Mouse (Mus musculus): ENCODE results near the gene Ifnar2.

Gene Ifnar2

GRCm38 (mm10) chr16:91359531-91359930, 13.1 kb upstream of the Ifnar2 start:
- no peak for DNase-seq

DNA sequence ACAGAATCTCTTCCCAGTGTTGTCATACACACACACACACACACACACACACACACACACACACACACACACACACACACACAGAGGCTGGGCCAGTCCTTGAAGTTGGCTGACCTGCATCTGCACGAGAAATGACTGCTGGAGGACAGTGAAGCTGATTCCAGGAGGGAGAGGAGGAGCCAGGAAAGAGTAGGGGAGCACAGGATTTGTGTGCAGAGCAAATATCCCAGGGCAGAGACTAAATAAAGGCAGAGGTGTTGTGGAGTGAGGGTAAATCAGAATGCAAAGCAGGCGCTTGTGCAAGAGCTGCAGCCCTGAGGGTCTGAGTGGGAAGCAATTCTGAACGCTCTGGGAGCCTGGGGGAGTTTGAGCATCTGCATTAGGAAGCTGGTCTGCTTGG, 12.4 kb upstream of the Ifnar2 start:
- DNase-seq: no peak

DNA sequence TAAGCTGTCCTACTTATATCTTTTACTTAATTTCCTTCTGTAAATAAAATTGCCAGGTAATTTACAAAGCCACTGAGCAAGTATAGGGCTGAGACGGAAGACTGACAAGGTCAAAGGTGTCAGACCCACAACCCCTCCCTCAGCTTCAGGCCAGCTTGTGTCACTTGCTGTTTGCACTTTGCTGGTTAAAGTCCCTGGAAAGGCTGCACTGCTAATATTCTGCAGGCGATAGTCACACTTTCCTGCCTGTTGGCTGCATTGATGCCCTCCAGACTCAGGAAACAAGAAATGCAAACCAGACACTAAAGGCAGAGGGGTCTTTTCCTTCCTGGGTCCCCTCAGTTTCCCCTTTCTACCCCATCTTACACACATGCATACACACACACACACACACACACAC, 10.6 kb upstream of the Ifnar2 start:
- no peak for DNase-seq

GRCm38 (mm10) chr16:91362616-91363272, 9.8 kb upstream of the Ifnar2 start:
- no peak for DNase-seq

GRCm38 (mm10) chr16:91363483-91363882, 9.1 kb upstream of the Ifnar2 start:
- DNase-seq: no peak

GRCm38 (mm10) chr16:91366567-91366966, 6.0 kb upstream of the Ifnar2 start:
- no peak for DNase-seq

- no peak for DNase-seq
These were observed 5.5 kb upstream of the Ifnar2 start for GRCm38 (mm10) chr16:91367066-91367465.

GRCm38 (mm10) chr16:91373473-91374252, 1.1 kb downstream of the Ifnar2 start:
- no peak for DNase-seq

DNA sequence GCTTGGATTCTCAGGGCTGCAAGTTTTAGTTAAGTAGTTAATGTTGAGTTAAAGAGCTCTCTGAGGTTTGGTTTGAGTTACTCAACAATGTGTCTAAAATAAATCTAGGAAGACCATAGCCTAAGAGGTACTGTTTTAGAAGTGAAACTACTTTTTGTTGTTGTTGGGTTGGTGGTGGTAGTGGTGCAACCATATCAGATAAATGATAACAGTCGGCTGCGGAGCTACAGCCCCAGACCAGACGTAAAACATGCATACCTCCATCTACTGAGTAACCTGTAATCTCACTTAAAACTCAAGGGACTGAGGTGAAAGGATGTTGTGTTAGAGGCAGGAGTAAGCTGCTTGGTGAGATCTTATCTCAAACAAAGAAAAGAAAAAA, 1.7 kb downstream of the Ifnar2 start:
- DNase-seq: no peak

DNA sequence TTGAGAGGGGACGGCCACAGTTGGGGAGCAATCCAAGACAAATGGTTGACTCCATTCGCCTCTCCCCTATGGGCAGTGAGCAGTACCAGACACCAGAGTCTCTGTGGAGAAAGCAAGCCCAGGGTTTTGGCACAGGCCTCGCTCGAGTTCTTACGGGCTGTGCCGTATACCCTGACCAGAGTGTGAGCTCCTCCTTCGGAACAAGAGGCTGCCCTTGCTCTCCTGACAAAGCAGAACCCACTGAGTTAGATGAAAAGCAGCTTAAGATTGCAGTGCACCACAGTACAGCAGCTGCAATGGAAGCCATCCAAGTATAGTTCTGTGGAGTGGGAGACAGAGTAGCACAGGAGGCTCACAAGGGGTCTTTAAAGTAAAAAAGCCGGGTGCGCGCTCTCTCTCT, 4.1 kb downstream of the Ifnar2 start:
- no peak for DNase-seq

DNA sequence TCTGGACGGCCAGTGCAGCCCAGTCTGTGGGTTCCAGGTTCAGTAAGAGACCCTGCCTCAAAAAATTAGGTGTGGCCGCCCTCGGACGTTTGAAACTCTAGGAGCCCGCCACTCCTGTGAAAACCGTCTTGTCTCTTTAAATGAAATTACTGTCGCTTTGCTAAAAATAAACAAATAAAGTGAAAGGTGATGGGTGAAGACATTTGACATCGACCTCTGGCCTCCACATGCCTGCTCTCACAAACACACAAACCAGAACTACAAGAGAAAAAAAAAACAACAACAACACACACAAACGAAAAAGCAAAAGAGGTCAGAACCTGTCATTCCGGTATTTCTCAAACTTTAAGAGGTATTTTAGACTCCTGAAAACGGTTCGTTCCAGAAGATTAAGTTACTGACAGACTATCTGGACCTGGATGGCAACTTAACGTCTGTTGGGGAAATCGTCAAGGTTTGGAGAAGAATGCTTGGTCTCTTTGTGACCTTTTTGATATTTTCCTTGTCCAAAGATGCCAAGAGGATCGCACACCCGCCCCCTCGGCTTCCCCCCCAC, 5.9 kb downstream of the Ifnar2 start:
- no peak for DNase-seq

GRCm38 (mm10) chr16:91378991-91379390, 6.4 kb downstream of the Ifnar2 start:
- DNase-seq: no peak

- DNase-seq: no peak
These were observed 6.8 kb downstream of the Ifnar2 start for GRCm38 (mm10) chr16:91379412-91379811.

DNA sequence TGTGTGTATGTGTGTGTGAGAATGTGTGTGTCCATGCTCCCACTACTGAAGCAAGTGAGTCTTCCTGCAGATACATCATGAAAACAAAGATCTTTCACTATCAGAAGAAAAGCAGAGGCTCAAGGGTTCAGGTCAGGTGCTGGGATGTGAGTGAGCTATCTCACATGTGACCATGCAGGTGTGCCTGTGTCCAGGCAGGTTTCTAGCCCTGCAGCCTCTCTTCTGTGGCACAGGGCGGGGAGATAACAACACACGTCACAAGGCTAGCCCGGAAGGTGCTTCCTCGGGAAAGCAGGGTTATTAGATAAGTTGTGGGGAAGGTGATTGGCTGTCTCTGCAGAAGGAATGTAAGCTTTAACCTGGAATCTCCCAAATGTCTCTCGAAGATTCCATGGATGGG, 7.6 kb downstream of the Ifnar2 start:
- DNase-seq: no peak

- no peak for DNase-seq
These were observed 9.0 kb downstream of the Ifnar2 start for GRCm38 (mm10) chr16:91381606-91382005.

DNA sequence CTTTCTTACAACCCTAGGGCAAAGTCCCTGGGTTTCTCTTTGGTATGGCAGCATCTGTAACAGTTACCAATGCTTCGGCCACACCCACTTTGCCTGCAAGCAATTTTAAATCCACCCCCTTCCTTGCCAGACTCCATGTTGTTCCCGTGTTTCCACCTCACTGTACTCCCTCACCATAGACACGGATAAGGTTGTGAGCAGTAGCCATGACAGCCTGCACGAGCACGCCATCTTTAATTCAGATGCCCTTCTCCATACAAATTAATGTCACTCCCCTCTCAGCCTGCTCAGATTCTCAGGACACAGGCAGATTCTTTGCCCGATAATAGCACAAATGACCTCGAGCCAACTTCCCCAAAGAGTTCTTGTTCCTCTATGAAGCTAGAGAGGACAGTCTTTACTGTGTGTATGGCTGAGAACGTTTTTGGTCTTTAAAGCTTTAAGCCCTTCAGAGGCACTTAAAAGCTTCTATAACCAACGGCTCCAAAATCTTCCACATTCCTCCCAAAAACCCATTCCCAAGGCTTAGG, 9.7 kb downstream of the Ifnar2 start:
- no peak for DNase-seq

DNA sequence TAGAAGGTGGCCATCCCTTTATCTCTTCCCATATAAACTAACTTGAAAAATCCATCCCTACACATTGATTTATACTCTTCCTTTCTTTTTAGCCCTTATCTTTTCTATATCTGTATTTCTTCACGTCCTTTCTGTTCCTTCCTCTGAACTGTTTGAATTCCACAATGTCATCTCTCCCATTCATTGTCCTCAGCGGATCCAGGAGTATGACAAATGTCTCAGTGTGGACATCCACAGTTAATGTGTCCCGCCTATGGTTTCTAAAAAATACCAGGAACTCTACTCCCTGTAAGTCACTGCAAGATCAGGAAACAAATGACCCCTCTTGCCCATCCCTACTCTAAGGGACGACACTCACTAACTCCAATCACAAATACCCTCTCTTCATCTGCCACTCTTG, 11.6 kb downstream of the Ifnar2 start:
- DNase-seq: no peak

DNA sequence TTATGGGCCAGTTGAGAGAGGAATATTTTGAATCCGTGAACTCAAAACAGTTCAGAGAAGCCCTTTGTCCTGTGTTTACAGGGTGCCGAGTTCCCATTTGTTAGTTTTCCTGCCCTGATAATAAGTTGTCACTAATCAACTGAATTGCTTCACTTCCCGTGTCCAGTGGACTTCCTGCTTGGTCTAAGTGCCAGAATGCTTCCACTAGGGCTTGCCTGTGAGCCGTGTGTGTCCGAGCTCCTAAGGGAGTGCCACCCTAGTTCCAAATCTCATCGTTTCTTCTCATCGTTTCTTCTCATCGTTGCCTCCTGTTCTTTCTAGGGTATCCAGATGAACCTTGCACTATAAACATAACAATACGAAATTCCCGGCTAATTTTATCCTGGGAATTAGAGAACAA, 13.0 kb downstream of the Ifnar2 start:
- no peak for DNase-seq

DNA sequence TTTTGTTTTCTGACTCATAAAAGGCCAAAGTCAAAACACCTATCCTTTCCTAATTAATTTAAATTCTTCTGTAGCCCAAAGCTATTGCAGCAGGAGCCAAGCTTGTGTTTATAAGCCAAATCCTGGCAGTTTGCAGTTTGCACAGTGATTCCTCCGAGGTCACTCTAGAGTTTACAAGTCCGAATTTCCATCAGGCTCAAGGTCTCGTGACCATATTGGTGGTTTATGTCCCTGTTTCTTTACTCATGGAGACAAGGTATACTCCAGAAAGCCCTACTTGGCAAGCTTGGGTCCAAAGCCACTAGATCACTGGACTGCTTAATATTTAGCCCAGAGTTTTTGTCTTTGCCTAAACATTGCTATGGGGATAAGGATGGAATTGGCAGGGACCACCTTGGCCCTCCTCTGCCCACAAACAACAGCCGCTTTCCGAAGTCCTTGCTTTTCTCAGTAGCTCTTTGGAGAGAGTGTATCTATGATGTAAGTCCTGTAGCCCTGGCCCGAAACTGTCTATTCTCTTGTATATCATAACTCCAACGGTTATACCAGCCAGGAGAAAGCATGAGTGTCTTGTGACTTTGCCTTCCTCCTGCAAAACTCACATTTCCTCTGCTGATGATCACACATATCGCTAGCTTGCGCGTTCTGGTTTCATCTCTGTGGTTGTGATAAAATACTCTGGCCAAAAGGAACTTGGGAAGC, 14.0 kb downstream of the Ifnar2 start:
- DNase-seq: no peak

DNA sequence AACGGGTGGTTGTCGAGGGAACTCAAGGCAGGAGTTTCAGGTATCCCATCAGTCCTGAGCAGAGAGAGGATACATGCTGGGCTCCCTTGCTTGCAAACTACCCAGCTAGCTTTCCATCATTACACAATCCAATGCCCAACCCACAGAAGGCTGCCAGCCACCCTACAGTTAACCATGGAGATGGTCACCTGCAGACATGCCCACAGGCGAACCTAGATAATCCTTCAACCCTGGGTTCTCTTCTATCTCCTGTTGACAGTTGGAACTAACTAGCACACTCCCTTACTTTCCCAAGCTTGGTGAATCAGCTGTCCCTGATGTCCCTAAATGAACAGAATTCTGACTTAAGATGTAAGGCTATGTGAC, 14.5 kb downstream of the Ifnar2 start:
- DNase-seq: no peak

GRCm38 (mm10) chr16:91390100-91390499, 17.5 kb downstream of the Ifnar2 start:
- no peak for DNase-seq

DNA sequence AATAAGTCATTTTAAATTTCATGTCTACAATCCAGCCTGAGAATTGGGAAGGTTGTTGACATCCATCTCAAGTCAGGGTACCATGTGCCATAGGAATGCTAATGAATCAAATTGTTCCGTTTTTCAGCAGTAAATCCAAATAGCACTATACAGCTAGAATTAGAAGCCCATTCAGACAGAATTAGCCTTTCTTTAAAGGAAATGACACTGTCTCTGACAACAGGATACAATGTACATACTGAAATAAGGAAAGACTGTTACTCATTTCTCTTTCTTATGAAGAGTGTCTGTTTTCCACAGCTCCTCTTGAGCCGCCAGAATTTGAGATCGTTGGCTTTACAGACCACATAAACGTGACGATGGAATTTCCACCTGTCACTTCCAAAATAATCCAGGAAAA, 18.8 kb downstream of the Ifnar2 start, which contains the start of gene Gm21970:
Gene Gm21970 (plus strand): TSS at position 301 of the 400 bp plus-strand sequence.
- no peak for DNase-seq

GRCm38 (mm10) chr16:91394826-91395410, 22.3 kb downstream of the Ifnar2 start:
- no peak for DNase-seq

Data from right cerebral cortex, postnatal 14 days (tissue).